Mouse (Mus musculus): ENCODE data around the gene Obox1.
"Not testable (repeated sequence)": the region's sequence is repeated elsewhere in the genome, so short reads cannot be mapped to it uniquely, and the experiment has no call there.

GRCm38 (mm10) chr7:15418046-15418445, 29.3 kb downstream of the Obox1 start:
- not testable (repeated sequence) for TF ChIP-seq CTCF, EP300 (IDR thresholded peaks at IDR 0.05; ENCODE audit: low read depth)
